Mouse (Mus musculus) adrenal gland, adult 18-20 months (tissue): ENCODE measurements at regions not wholly inside any gene's neighbourhood (a gene's known extent, or its start where the extent isn't known, plus 50 kb on each side); places are given as distances from the start of the nearest gene placed in this dataset.

Experiments used
- DNase-seq, 2 experiments: peaks; one replicate each; pipeline ENCODE4 v3.0.0; 2021 to 2022; ENCODE audit warnings: low spot score in 2 of 2

GRCm38 (mm10) chr3:61064720-61065119 is 62.1 kb downstream of the P2ry1 start:
- DNase-seq = no peak

DNA sequence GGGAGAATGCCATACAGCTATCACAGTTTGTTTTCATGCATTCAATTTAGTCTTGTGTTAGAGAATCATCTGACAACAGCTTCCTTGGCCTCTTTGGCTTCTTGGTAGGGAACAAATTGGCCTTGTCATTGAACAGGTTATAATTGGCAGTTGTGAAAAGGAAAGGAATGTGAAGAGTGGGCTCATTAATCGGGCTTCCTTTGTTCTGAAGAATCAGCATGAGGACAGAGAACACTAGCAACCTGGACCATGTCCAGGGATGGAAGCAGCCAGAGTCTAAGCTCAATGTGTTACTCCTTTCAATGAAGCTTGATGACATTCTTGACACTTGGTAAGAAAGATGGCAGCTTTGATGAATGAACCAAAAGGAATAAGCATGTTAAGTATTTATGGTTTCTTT is 64.5 kb downstream of the P2ry1 start:
- DNase-seq = no peak

- DNase-seq = no peak
Observed at GRCm38 (mm10) chr3:61068229-61068628, 65.6 kb downstream of the P2ry1 start.

DNA sequence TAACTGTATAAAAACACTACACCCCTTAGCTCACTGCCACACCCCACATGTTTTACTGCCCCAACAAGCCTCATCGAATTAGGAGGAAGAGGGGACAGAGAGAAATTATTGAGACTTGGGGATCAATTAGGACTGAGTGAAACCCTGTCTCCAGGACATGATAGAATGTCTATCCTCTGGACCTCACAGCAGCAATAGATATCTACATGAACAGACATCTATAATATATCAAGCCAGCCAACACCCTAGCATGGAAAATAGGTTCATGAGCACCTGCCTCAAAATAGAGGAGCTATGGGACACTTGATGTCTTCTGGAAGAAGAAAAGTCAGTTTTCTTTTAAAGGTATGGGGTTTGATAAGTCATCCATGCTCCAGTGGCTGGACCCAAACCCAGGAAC is 68.4 kb downstream of the P2ry1 start:
- no peak for DNase-seq

- no peak for DNase-seq
Observed at GRCm38 (mm10) chr3:61072330-61072729, 69.7 kb downstream of the P2ry1 start.

- DNase-seq = no peak
Observed at GRCm38 (mm10) chr3:61073103-61073502, 70.5 kb downstream of the P2ry1 start.

GRCm38 (mm10) chr3:61073806-61074205 is 71.2 kb downstream of the P2ry1 start:
- DNase-seq = no peak

DNA sequence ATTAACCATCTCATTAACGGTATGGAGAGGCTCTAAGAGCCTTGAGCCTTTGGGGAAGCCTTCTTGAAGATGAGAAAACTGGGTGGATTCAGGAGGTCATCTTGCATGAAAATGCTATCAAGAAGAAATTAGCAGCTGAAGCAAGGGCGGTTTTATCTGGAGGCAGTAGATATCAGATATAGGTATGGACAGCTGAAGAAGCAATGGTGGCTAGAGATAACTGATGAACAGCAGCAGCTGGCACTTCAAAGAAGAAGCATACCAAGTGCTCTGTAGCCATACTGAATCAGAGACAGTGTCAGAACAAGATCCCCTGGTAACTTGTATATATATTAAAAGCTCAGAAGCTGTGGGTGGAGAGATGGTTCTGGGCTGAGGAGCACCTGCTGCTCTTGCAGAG is 73.2 kb downstream of the P2ry1 start:
- no peak for DNase-seq

- no peak for DNase-seq
Observed at GRCm38 (mm10) chr3:61089931-61090330, 87.3 kb downstream of the P2ry1 start.

GRCm38 (mm10) chr3:61092031-61092430 is 89.4 kb downstream of the P2ry1 start:
- DNase-seq = no peak

DNA sequence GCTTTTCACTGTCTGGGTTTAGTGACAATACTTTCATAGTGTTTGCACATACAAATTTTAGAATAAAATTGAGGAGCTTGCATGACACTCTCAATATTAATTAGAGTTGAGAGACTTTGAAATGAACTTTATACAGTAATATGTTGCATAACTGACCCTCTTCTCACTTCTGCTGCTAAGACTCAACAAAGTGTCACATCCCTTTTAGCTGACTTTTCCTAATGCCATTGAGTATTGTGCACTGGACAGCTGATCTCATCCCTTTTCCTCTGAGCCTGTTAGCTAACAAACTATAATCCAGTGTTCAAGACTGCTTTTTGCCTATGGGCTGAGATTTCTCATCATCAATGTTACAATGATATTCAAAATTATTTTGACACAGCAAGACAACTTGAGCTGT is 113.8 kb downstream of the P2ry1 start:
- DNase-seq = no peak

GRCm38 (mm10) chr3:61133096-61133495 is 130.5 kb downstream of the P2ry1 start:
- no peak for DNase-seq

- no peak for DNase-seq
Observed at GRCm38 (mm10) chr3:61154087-61154486, 151.5 kb downstream of the P2ry1 start.

GRCm38 (mm10) chr3:61159811-61160210 is 157.2 kb downstream of the P2ry1 start:
- DNase-seq = no peak

GRCm38 (mm10) chr3:61161384-61161783 is 158.8 kb downstream of the P2ry1 start:
- no peak for DNase-seq

GRCm38 (mm10) chr3:61185789-61186188 is 175.6 kb upstream of the Rap2b start:
- no peak for DNase-seq

GRCm38 (mm10) chr3:61188662-61189061 is 172.8 kb upstream of the Rap2b start:
- no peak for DNase-seq

- no peak for DNase-seq
Observed at GRCm38 (mm10) chr3:61216562-61216961, 144.9 kb upstream of the Rap2b start.

GRCm38 (mm10) chr3:61224505-61224904 is 136.9 kb upstream of the Rap2b start:
- DNase-seq = no peak

DNA sequence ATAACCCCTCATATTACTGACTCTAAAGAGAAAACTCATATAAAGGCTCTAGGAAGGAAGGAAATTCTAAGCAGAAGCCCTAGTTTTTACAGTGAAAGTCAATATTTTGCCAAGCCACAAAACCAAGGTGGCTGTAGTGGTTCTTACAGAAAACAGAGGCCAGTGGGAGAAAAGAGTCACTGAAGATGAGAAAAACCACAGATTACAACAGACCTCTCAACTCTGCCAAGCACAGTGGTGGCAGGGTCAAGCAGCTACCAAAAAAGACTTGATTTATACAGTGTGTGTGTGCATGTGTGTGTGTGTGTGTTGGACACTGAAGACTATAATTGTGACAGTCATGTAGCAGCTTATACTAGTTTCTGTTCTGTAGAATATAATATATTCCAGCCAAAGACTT is 136.4 kb upstream of the Rap2b start:
- no peak for DNase-seq

GRCm38 (mm10) chr3:61241380-61241779 is 120.1 kb upstream of the Rap2b start:
- no peak for DNase-seq

DNA sequence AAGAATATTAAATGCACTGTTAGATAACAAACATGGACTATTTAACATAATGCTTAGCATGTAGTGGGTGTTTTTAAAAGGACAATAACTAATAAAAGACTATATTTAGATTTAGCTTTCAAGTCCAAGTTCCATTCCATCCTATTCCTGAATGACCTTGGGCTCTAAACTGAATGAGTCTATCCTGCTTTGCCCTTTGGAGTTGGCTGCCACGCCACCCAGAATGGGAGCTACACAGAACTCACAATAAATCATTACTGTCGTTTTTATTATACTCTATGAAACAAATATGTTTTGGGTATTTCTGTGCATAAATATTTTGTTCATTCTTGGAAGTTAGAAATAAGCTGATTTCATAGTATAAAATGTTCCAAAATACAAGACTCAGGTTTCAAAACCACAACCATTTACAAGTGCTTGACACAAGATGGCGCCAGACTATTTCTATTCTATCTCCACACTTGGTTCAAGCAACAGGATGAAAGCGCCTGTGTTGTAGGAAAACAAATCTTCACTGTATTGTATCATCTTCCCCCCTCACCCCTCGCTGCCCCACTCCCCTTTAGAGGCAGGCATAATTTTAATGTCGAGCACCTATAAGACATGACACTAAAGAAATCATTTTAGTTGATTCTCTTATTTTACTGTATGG is 117.4 kb upstream of the Rap2b start:
- no peak for DNase-seq

- no peak for DNase-seq
Observed at GRCm38 (mm10) chr3:61246429-61246828, 115.0 kb upstream of the Rap2b start.

DNA sequence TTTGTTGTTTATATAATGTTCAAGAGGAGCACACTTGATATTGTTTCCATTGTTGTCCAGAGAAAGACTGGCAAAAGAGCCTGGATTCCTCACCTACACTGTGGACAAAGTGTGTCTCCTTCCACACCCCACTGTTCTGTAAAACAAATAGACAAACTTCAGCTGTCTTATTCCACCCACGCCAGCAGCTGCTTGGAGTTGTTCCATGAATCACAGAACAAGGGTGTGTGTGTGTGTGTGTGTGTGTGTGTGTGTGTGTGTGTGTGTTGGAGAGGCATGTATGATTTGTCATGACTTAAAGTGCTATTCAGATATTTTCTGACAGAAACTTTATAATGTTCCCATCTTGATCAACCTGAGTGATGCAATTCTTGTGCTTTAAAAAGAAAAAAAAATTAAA is 114.1 kb upstream of the Rap2b start:
- DNase-seq = no peak
